Mouse (Mus musculus): ENCODE measurements at regions not wholly inside any gene's neighbourhood (a gene's known extent, or its start where the extent isn't known, plus 50 kb on each side); places are given as distances from the start of the nearest gene placed in this dataset.
"Not testable (repeated sequence)": the region's sequence is repeated elsewhere in the genome, so short reads cannot be mapped to it uniquely, and the experiment has no call there.

DNA sequence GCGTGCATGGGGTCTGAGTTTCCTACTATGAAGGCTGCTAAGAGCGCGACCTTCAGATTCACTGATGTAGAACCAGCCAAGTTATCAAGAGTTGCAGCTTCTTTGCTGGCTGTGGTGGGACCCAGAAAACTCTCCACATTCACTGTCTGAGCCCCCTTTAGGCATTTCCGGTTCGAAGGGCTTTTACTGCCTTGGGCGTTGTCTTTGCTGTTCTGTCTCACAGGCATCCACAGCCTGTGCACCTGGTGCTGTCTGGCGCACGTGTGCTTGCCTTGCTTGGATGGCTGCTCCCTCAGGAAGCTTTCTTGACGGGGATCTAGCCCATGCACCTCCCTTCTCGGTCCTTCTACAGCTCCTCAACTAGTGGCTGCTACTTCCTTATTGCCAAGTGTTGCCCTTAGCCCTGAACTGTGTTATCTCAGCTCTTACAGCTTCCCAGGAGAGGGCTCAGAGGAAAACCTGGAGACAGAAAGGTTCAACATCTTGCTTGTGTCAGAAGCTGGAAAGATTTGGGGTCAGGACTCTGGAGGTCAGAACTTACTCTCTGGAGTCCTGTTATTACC lies 108.3 kb upstream of the Dyrk2 start:
- DNase-seq, result no peak

DNA sequence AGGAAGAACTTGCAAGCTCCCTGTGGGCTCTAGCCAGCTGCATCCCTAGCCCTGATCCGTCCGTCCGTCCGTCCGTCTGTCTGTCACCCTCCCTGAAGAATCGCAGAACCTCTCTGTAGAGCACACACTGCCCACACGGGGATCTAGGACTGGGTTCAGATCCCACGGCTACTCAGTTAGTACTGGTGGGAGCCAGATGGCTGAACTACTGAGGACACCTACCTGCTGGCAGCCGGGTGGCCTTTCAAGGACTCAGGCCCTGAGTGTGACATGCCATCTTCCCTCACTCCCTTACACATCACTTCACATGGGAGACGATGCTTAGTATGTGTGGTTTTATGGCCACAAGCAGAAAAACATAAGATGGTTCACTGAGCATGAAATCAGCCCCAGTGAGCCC lies 106.4 kb upstream of the Dyrk2 start:
- DNase-seq, result no peak

DNA sequence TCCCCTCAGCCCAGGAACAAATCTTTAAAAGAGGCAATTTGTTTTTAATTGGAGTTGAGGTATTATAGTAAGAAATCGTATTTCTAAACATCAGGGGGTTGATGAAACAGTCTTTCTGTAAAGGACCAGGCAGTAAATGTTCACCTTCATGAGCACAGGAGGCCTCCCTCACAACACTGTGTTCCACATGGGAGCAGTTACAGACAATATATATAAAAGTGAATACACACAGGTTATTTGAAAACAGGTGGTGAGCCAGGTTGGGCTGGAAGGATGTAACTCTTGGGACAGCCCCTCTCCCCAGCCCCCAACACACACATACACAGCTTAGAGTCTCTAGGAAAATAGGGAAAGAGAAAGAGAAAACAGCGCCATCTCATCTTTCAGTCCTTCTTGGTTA lies 105.8 kb upstream of the Dyrk2 start:
- DNase-seq, result no peak

DNA sequence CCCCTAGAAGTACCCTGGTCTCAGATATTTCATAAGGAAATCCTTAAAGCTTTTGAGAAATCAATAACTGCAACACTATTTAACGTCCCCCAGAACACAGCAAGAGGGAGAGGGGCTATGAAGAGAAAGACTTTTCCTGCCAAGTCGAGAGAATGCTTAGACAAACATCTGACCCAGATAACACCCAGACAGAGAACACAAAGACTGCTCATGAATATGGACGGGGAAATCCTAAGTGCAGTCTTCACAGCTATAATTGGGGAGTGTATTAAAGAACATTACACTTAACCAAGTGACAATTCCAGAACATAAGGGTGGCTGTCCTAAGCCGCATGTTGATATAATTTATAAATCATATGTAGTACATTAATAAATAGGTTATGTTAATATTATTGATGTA lies 103.3 kb upstream of the Dyrk2 start:
- no peak for DNase-seq

DNA sequence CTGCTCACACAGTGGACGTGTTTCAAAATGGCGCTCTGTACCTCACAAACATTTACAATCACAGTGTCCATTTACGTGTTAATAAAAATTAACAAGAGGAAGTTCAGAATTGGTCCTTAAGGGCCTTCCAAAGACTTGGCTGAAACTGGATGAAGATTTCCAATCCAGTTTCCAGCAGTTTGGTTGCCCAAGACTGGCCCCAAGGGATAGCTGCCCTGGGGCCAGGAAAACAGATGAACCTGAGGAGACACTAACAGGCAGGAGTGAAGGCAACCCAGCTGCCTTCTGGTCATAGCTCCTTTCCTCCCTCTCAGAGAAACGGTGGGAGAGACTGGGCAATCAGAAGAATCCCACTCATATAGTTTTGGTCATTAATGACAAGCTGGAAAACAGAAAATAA lies 102.6 kb upstream of the Dyrk2 start:
- no peak for DNase-seq

DNA sequence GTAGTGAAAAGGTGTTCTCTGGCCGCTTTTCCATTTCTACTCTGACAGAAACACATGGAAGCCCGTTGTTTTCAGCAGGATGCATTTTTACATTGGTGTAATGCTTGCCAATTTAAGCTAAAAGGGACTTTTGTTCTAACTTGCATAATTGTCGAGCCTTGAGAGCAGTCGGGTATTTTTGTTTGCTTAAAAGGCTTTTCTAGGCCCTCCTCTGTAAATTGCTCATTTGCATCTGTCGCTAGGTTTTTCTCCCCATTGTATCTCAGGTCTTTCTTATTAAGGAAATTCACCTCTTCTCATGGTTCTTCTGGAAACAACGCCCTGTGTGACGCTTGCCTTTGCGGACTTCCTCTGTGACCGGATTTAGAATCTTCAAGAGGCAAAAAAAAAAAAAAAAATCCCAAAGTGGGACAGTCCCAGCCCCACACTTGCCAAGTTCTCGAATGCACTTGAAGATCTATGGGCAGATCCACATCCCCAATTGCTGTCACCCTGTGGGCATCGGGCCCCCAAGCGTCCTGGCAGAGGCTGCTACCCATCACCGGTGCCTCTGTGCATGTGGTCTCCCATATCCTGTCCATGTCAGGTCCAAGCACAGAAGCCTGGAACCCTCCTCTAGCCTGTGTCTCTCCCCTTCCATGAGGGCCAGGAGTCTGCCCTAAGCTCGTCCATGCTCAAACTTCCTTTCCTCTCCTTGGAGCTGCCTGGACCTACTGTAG lies 100.6 kb upstream of the Dyrk2 start:
- no peak for DNase-seq

DNA sequence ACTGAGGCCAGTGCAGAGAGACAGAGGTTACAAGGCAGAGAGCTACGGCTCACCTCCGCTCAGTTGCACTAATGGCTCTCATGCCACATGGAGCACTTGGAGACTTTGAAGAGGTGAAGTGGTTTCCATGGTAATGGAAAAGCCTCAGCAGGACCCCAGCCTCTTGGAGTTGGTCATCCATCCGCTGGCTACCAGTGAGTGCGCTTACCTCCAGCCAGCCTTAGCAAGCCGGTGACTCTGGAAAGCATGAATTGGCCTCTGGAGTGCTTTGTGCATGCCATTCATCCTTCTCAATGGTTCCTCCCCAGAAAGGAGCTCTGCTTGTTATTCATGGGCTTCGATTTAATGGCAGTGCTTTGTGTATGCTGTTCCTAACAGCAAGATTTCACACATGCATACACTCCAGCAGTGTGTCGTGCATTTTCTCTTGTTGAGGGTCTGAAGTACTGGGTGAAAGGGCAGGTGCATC lies 91.7 kb upstream of the Dyrk2 start:
- no peak for DNase-seq

DNA sequence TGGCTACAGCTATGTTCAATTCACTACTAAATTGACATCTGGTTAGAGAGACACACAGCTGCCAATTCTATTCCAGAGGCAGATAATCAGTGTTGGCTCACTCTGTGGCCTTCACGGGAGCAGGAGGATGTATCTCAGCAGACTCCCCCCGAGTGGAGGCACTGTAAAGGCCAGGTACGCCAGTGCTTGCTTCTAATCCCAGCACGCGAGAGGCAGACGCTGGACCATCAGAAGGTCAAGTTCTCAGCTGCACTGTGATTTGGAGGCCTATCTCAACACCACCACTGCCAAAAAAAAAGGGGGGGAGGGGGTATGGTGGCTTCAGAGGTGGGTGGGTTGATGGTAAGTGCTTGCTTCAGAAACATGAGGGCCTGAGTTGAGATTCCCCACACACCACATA lies 90.1 kb upstream of the Dyrk2 start:
- no peak for DNase-seq

DNA sequence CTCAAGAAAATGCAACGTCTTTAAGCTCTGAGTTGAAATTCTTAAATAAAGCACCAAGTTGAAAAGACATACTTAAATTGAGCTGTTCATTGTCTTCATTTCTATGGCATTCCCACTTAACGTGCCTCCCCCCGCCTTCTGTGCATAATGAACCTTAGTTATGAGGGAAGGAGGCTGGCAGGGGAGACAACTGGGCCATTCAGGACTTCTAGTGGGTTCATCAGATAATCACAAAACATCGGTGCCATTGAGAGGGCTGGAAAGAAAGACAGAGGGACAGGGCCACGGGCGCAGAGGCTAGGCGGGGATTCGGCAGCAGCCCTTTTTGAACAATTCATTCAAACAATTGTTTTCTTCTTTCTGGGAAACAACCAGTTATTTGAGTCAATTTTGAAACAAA lies 89.6 kb upstream of the Dyrk2 start:
- DNase-seq, result no peak

DNA sequence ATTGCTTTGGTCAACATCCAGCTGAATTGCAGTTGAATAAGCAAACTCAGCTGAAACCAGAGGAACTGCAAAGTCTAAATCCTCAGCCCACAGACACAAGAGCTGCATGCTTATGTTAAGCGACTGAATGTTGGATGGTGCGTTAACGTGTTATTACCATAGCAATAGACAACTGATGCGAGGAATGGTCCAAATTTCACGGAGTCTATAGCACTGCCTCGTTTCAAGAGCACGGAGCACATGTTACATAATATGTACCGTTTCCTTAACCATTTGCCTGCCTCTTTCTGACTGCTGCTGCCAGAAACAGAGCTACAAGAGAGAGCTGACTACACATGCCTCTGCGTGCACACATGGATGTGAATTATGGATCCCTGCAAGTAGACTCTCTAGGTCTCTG lies 86.3 kb upstream of the Dyrk2 start:
- no peak for DNase-seq

DNA sequence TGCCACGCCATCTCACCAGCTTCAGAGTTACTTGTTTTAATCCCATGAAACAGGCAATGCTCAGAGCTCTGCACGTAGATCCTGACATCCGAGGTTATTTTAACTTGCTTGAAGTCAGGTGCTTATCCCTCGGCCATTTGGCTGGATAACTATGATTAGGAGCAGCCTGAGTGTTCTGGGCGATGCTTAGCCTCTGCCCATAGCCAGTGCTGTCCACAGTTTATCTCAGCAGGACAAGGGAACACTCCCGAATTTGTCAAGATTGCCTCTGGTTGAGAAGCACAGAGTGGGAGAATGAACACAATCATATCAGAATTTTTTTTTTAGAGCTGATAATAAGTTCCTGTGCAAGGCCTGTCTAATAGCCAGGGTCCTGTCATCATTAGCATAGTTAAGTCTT lies 83.4 kb upstream of the Dyrk2 start:
- no peak for DNase-seq

DNA sequence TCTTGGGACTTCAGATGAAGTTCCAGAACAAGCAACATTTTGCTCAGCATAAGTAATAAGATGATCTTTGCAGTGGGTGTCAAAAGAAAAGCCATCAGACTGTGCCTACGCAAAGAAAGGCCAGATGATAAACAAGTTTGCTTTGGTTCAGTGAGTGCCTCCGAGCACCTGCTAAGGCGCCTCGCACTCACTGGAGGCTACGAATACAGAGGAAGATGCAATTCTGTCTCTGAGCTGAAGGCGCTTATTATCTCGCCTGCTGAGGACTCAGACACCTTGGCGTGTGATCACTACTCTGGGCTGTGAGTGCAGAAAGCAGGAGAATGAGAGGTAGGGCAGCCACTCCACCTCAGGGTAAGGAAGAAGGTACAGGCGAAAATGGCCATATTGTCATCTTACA lies 82.7 kb upstream of the Dyrk2 start:
- no peak for DNase-seq

DNA sequence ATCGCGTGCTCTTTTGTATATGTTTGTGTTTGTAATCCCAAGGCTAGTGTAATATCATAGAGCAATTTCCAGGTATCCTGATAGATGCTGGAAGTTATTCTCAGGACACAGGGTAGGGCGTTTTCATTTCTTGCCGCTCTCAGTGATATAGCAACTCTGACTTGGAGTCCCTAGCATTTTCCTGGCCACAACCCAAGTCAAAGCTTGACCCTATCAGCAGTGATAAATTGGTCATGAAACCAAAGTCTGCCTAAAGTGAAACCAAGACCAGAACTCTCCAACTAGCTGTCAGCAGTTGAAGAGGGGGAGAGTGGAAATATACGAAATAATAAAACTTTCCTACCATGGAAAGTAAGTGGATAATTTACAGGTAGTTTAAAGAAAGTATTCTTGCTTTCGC lies 77.7 kb upstream of the Dyrk2 start:
- DNase-seq, result no peak

DNA sequence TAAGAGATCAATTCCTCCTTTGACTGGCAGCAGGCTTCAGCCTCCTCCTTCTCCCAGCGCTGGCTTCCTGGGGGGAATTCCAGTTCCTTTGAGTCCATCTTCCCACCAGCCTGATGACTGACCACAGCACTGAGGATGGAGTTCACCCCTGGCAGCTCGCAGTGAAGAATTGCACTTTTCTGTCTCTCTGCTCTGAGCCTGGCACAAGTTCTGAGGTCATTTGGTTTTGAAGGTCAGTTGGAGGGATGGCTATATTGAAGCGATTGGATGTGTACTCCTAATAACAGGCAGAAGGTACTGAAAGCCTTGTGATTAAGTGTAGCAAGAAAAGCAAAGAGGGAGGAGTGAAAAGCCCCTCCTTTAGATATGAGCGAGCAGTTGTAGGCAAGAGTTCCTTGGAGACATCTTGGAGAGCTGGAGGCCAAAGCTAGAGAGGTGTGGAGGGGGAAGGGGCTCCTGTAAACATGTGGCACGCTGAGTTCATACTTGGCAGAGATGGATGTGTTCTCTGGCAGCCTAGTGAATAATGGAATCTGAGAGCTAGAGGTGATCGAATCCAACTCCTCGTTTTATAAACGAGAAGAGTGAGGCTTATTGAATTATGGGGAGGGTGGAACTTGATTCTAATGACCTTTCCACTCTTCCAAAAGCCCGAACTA lies 77.1 kb upstream of the Dyrk2 start:
- no peak for DNase-seq

DNA sequence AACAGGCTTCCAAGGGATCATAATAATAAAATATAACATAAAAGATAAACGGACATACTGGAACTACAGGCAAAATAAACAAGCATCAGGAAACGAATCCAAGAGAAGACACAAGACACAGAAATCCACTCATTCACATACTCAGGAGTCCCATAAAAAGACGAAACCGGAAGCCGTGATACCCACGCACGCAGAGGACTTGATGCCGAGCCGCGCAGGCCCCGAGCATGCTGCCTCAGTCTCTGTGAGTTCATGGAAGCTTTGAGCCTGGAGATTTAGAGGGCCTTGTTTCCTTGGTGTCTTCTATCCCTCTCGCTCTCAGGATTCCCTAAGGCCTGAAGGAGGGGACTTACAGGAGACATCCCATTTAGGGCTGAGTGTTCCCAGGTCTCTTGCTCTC lies 57.3 kb upstream of the Dyrk2 start:
- DNase-seq, result no peak

DNA sequence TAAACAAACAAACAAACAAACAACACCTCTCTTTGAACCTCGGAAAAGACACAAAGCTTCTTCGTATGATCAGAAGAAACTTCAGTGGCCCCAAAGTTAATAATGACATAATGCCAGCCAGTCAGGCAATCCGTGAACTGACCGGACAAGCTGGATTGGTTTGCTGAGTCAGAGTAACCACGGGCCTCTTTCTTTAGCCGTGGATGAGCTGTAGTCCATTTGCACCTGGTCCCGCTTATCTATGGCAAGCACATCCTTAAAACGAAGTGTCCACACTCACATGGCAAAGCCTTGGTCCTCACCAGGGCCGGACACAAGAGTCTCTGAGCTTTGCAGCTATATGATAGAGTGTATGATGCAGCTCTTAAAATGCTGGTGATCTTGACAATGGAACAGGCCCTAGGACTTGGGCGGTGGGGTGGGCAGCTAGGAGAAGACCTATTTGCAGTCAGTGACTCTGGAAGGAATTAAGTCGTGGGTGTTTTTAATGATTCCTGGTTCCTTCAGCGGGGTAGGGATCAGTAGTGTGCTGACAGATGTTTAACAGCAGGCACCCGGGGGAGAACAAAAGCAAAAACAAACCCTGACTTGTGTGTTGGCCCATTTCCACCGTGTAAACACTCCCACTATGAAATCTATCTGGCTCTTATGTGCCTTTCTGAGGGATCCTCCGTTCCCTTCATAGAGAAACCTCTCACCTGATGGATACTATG lies 53.6 kb upstream of the Dyrk2 start:
- DNase-seq, result no peak

DNA sequence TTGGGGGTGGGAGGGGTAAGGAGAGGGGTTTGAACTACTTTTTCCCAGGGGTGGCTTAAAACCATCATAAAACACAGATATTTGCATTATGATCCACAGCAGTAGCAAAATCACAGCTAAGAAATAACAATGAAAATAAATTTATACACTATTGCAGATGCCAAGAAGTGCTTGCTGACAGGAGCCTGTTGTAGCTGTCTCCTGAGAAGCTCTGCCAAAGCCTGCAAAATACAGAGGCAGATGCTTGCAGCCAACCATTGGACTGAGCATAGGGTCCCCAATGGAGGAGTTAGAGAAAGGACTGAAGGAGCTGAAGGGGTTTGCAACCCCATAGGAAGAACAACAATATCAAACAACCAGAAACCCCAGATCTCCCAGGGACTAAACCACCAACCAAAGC lies 52.1 kb upstream of the Dyrk2 start:
- DNase-seq, result not testable (repeated sequence)

Measured in cerebellum, postnatal 25 days (tissue).